Mouse (Mus musculus) adrenal gland, adult 8-10 months (tissue): ENCODE measurements at regions not wholly inside any gene's neighbourhood (a gene's known extent, or its start where the extent isn't known, plus 50 kb on each side); places are given as distances from the start of the nearest gene placed in this dataset.
A peak's percentile ranks its signal among the peaks of the same experiment; 100 is the strongest.
"Not testable (repeated sequence)": the region's sequence is repeated elsewhere in the genome, so short reads cannot be mapped to it uniquely, and the experiment has no call there.

Experiments
- DNase-seq: peaks from one replicate; pipeline ENCODE4 v3.0.0; 2022

DNA sequence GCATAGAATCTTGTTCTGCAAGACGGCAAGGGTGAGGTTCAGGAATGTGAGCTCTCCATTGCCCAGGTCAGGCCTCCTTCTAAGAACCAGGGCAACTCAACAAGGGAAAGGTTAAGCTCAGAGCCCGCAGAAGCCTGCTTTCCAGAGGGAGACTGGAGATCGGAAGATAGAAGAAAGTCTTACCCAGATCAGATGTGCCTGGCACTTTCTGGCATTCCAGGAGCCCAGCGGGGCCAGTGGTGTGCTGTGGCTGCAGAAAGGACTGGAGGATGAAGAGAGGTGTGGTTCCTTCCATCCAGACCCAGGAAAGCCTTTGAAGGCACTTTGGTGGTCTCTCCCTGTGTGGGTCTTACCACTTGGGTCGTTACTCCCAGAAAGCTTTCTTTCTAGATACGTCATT is 178.4 kb downstream of the Tmx1 start:
- no peak for DNase-seq

DNA sequence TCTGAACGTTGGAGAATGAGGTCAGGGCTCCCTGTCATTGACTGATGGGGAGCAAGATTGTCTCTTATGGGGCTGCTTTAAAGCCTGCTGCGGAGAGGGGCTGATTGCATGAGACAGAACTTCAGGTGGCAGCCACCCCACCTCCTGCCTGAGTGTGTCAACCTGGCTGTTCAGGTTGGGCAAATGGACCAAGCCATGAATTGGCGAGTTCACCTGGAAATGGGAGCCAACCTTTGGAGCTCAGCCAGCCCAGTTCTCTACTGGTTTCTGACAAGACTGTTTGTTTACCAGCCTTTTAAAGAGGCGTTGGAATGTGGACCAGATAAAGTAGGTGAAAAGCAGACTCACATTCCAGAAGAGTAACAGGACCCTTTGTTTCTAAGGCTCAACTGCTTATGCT is 180.3 kb downstream of the Tmx1 start:
- DNase-seq, result no peak

DNA sequence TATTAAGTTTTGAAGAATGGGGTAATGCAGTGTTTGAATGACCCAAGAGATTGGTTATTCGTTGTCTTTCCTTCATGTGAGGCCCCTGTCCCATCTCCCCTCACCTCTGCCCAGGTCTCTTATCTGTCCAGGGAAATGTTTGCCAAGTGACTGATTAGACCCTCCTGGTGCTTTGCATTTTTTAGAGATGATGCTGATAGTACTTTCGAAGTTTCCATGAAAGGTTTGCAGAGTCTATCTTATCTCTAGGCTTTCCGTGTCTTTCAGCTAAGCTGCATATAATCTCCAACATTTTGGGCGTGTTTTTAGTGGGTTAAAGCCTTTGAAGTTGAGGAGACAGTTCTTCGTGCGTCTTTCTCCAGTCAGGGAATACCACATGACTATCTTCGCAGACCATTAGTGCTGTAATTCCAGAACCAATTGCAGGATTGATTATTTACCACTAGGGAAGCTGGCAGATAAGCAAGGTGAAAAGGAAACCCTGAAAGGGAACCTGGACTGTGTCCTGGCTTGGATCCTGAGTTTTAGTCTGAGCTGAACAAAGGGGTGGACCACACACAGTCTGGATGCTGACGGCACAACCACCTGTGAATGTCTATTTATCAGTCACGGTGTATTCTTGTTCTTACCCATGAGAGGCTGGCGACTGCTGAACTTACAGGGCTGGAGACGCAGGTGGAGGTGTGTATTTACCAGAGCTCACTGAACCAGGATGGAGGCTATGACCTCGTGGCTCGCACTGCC is 180.9 kb downstream of the Tmx1 start:
- DNase-seq, result no peak

DNA sequence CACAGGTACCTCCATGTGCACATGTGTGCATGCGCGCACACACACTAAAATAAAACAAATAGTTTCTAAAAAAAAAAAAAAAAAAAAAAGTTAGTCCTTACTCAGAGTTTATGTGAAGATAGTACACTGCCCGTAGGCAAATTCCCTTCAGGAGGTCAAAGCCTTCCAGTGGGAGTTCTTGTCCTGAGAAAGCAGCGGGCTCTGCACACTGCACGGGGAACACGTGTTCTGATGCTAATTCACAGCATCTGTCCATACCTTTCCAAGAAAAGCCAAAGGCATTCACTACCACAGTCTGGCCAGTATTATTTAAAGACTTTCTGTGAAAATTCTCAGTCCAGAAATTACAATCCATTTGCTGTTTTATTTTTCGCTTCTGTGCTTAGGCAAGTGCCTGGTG is 183.1 kb downstream of the Tmx1 start:
- no peak for DNase-seq

DNA sequence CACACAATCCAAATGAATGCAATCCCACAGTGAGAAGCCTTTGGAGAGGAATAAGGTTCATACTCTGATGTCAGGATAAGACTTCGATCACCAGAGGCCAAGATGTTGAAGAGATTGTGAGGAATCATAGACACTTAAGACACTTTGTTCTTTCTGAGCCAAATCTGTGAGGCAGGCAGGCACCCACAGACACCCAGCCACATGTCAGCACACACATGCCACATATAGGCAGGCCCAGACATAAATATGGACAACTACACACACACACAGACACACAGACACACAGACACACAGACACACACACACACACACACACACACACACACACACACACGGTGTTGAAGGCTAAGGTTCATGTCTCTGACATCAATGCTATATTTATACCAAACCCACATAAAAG is 185.1 kb upstream of the Frmd6 start:
- DNase-seq, result no peak

DNA sequence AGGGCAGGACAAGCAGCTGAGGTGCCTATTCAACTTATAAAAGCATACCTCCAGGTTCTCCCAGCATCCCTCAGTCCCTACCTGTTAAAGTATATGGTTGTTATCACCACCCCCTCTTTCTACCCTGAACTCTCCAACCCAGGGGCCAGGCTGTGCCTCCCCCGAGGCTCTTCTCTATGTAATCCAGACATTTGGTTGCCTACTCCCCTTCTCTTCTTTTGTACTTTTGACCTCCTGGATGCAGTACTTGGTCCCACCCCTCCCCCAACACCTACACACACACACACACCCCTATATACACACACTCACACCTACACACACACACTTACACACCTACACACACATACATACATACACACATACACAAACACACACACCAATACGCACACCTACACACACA is 180.4 kb upstream of the Frmd6 start:
- no peak for DNase-seq

DNA sequence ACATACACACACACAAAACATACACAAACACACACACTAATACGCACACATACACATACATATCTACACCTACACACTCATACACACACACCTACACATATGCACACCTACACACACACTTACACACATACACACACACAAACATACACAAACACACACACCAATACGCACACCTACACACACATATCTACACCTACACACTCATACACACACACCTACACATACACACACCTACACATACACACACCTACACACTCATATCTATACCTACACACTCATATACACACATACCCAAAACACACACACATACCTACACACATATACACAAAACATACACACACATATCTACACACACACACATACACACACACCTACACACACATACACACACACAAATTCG is 179.9 kb upstream of the Frmd6 start:
- no peak for DNase-seq

DNA sequence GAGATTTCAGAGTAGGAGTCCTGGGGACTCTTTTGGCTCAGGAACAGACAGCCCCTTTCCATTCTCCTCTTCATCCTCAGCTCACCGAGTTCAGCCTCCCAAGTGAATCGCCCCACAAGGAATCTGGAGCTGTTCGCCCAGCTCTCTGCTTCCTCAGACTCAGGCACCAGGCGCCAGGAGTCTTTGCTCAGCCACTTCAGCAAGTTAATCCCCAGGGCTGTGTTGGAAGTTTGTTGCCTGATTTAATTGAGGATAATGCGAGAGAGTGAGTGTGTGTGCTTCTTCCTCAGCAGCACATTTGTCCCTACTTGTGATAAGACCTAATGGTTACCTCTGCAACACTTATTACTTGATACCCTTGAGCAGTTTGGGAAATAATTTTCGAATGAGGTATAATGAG is 177.8 kb upstream of the Frmd6 start:
- DNase-seq, result no peak

DNA sequence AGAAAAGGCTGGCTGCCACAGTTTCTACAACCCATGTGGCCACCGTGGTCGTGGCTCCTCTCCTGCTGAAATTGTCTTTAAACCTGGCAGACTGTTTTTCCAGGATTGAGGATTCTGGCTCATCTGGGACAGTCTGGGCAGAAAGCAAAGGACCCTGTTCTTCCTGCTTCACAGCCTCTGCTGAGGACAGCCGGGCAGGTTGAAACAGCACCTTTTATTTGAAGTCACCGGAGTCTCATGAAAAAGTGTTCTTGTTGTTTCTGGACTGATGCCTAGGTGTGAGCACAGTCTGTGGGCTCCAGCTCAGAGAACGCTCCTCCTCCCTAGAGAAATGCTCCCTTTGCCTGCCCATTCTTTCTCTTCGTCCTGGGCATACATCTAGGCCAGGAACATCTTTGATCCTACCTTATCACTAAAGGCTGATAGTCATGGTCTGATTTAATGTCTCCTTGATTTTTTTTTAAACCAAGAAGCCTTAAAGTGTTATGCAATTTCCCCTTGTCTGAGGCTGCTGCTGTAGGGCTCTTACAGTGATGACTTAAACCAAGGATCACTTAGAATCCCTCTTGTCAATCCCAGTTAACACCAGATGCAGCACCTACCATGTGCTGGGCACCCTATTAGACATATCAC is 177.0 kb upstream of the Frmd6 start:
- no peak for DNase-seq

DNA sequence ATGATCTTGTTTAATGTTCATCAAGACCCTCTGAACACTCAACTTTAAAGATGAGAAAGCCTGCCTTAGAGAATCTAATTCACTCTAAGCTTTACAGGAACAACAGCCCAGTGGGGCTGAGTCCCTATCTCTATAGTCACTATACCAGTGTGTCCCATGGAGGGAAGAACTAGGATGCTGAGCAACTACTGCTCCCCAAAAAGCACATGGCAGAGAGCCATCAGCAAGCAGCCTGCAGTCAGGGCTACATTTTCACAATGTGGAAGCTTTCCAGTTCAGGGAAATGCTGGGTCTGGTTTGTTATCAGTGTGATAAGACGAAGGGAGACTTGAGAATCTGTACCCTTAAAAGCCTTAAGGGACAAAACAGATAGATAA is 176.5 kb upstream of the Frmd6 start:
- DNase-seq, result no peak

DNA sequence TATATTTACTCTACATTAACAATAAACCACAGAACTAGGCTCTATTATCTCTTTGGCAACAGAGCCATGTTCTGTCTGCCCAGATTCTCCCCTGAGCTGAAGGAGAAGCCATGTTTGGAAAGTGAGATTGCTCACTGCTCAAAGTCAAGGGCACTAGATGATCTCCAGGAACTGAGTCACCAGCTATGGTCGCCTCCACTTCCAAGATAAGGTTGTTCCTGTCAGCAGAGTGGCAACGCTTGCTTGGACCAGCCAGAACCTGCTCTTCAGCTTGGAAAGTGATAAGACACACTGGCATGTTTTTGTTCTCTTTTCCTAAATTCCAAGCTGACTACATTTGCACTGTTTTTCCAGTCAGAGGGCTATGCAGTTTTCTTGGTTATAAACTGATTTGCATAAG is 175.6 kb upstream of the Frmd6 start:
- DNase-seq, result peak; percentile 68

DNA sequence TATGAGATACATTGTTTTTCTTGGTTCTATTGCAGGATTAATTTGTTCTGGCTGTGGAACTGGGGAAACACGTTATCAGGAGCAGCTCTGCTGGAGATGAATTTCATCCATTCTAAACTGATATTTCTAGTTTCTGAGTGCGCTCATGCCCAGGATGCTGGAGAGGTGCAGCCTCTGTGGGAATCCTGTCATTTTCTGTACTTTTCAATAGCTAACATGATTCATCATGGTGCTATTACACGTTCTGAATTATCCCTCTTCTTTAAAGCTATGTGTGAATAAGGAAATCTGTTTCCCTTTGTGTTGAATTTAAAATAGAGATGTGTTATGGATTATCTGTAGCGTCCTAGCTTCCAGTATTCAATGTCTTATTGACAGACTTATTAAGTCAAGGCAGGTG is 174.8 kb upstream of the Frmd6 start:
- DNase-seq, result no peak

DNA sequence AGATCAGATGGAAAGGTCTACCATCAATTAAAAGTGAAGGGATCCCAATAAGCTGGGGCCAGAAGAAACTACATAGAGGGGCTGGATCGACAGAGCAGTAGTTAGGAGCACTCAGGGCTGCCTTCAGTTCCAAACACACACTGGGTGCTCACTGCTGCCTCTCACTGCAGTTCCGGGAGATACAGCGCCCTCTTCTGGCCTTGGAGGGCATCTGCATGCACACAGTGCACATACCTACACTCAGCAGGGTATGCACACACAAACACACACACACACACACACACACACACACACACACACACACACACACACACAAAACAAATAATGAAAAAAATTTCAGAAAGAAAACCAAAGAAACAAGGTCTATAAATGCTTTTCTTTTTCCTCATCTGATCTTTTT is 172.6 kb upstream of the Frmd6 start:
- no peak for DNase-seq

DNA sequence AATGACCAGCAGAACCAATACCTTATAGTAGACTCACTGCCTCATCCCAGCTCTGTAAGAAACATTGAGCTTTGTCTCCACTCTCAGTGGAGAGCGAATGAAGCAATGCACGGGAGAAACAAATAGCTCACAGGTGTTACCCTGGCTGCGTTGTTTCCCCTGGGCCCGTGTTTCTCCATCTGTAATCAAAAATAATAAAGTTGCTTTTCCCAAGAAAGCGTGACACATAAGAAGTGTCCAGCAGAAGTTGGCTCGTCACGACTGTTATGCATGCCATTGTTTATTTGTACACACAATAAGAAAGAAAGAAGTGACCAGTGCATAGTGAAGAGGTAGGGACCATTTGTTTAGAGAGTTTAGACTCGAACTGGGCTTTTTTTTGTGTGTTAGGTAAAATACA is 171.3 kb upstream of the Frmd6 start:
- no peak for DNase-seq

DNA sequence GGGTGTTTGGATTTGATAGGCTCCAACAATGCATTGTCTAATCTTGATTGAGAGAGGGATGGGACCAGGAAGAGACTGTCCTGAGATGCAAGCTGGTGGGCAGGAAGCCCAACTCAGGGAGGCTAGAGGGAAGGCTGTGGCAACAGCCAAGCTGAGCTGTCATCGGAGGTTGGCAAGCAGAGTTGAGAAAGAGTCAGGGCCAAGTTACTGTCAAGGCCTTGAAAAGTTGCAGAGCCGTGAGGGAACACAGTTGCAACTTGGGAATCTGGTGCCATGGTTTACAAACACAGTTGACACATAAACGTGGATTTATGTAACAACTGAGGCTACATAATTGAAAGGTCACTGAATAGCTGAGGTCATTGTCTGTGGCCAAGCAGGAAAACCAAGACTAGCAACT is 170.8 kb upstream of the Frmd6 start:
- DNase-seq, result peak; percentile 88

DNA sequence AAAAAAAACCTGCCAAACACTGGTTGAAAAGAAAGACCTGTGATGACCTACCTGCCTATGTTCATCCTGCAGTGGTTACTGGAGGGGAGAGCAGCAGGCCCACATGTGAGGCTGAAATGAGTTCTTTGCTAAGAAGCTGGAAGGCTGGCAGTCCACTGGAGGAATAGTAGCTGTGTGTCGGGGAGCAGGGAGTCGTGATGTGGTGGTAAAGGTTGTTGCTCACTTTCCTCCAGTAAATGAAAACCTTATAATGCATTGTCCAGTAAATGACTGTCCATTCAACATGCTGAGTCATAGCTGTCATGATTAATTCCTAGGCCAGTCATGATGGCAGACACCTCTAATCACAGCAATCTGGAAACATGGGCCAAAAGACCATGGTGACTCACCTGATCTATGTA is 169.9 kb upstream of the Frmd6 start:
- DNase-seq, result no peak

DNA sequence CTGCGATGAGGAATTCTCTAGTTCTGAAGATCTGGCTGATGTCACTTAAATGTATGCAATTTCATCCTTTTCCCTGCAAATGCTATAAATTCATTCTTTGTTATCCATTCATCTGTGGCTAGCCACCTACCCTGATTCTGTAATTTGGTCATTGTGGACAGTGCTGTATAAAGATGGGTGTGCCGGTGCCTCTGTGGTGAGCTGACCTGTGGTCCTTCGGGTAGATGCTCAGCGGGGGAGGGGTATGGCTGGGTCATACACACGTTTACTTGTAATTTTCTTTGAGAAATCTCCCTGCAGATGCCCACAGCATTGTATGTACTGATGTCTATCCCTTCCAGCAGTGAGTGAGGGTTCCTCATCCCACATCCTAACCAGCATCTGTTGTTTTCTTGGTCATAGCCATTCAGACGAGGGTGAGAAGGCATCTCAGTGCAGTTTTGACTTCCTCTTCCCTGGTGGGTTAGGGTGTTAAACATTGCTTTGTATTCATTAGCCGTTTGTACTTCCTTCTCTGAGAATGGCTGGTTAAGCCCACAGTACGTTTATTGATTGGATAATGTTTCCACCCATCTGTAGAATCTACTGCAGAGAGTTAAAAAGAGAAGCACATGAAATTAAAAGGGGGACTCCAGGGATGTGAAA is 169.3 kb upstream of the Frmd6 start:
- DNase-seq, result no peak

DNA sequence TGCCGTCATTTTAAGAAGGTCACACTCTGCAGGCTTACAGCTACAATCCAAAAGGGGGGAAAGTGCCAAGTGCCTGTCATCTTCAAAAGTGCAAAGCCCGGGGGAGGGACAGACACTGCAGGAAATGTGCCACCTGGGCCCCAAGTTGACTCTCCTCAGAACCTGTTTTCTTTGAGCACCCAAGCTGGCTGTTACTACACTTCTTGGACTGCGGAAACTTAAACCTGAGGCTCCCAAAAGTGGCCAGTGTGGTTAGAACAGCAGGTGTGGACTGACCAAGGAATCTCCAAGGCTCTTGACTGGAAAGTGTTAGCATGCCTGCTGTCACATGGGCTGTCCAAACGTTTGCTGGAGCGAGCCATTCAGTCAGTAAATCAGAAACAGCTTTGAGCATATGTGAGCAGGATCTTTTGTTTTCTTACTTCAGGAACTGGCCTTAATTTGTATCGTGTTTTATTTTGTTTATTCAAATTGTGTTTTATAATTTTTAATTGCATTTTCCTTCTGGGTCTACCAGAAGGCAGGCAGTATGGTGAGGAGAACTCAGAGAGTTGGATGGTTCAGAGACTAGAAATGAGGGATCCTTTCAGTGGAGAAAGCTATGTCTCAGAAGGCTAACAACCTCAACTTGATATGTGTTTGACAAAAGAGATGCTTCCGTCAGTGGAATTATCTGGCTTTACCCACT is 168.4 kb upstream of the Frmd6 start:
- DNase-seq, result no peak

DNA sequence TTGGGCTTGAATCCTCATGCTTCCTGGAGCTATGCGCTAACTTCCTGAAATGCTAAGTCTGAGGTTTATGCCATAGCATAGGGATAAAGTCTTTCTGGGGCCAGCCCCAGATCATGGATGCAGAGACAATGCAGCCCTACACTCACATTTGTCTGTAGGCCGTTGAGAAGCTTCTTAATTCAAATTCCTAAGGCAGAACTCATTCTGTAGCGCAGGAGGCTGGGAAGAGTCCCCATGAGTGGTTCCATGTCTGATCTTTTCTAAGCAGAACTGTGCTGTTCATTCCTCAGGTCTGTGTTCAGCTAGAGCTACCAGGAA is 167.9 kb upstream of the Frmd6 start:
- DNase-seq, result no peak

DNA sequence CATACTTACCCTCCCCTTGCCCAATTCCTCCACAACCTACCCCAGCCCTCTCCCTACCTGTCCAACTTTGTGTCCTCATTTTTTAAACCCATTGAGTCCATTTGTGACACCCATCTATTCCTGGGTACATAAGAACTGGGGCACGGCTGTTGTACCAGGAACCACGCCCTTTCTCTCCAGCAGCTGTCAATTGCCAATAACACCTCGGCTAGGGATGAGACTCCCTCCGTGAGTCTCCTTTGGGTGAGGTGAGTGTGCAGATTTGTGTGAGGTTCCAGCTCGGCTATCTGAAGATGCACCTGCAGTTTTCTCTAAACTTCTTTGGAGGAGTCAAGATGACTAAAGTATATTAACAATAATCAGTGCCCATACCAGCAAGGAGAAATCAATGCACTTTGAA is 167.2 kb upstream of the Frmd6 start:
- DNase-seq, result no peak

DNA sequence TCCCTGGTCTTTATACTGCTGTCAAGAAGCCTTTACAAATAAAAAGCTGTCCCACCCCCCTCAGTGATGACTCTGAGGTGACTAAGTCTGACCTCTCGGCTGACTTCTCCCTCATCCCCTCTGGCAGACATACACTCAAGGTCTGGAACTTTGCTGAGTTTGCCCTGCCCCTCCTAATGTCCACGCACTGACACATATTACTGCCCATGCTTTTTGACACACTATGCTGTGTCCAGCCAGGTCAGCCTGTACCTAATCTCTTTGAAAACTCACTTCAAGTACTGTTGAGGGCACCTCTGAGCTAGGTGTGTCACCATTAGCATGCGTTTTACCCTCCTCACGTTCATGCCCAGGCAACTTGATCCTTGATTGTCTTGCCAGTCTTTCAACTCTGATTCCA is 164.9 kb upstream of the Frmd6 start:
- no peak for DNase-seq

DNA sequence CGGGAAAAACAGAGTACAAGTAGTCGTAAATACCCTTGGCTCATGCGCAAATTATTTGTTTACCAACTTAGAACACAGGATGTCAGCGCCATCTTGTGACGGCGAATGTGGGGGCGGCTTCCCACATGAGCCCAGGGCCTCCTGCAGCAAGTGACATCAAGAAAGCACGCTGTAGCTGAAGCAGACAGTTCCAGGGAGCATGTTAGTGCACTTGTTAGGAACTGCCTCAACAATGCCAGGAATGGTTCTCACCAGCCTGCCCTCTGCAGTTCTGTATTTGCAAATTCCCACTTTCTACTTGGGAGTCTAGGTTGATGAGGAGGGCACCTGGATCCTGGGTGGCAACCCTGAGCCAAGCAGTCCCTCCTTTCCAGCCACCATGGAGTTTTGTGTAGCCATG is 157.2 kb upstream of the Frmd6 start:
- not testable (repeated sequence) for DNase-seq

DNA sequence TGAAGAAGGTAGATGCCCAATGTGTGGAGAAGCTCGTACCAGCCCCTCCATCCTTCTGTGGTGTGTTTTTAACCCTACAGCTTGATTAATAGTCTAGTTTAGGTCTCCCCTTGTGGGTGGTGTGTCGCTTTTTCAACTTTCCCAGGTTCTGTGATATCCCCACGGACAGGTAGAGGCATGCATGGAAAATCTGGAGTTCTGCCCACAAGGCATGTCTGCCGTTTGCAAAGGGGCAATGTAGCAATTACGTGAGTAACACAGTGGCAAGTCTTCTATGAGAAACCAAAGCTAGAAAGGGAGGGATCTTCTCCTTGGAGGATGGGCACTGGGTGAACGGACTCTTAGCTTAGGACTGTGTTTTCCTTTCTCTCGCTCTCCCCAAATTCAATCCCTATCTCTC is 153.2 kb upstream of the Frmd6 start:
- DNase-seq, result no peak

DNA sequence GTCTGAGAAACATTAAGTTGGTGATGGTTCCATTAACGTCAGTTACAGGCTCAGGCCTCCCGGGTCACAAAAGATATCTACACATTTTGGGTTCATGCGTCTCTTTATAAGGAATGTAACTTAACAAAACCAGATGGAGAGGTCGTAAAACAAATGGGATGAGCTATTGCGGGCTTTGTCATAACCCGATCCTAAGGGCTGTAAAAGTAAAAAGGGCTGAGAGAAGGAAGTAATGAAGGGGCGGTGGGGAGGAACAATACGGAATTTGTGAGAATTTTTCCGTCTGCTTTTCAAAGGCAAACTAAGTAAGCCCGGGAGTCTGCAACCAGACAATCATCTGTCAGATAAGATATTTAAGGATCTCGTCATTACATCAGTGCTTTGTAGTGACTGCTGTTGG is 152.1 kb upstream of the Frmd6 start:
- DNase-seq, result no peak
